Mouse (Mus musculus): Measurements from ENCODE around the gene Olfm2.
"Not testable (repeated sequence)": the region's sequence is repeated elsewhere in the genome, so short reads cannot be mapped to it uniquely, and the experiment has no call there.

Gene Olfm2

GRCm38 (mm10) chr9:20653859-20654258 lies 92.3 kb downstream of the Olfm2 start:
- DNase-seq (ENCODE audit: low read depth, low spot score) = no peak

- DNase-seq (ENCODE audit: low read depth, low spot score) = no peak
Observed at GRCm38 (mm10) chr9:20652260-20652658, 93.9 kb downstream of the Olfm2 start.

DNA sequence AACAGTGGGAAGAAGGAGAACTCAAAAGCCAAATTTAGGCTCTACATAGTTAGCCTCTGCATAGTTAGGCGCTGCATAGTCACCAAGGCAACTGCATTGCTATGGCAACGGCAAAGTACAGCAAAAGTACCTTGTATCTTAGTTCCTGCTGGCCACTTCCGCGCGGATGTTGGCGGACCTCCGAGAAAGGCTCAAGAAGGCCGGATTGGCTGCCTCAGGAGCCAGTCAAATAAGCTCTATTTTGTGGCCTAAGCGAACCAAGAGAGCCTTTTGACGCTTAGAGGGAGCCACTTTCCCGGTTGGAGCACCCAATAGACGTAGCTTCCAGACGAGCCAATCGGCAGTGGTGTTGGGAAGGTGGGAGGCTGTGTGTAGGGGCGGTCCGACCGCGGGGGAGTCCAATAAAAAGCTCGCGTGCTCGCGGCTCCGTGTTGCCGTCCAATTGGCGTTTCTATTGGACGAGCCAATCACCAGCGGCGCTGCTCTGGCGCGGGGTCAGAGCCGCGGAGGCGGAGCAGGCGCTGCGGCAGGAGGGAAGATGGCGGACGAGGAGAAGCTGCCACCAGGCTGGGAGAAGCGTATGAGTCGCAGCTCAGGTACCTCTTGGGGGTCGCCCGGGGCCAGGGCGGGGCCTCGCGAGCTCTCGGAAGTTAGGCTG lies 94.4 kb downstream of the Olfm2 start, which contains the start of gene Pin1:
Gene Pin1 (plus strand): TSS at position 494 of the 658 bp plus-strand sequence.
- peak; percentile 100 for DNase-seq (ENCODE audit: low read depth, low spot score)

DNA sequence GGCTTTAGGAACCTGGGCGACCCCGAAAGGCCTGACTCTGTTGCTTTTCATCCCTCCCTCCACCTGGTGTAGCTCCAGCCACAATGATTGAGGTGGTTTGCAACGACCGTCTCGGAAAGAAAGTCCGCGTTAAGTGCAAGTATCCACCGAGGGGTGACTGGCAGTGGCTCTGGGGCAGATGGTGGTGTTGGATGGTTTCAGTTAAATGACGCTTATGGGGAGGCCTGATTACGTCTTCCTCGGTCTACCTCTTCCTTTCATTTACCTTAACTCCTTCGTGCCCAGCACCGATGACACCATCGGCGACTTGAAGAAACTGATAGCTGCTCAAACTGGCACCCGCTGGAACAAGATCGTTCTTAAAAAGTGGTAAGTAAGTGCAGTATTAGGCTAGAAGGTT lies 101.0 kb downstream of the Olfm2 start:
- DNase-seq (ENCODE audit: low read depth, low spot score) = peak; percentile 85

- DNase-seq (ENCODE audit: low read depth, low spot score) = peak; percentile 90
Observed at GRCm38 (mm10) chr9:20644360-20645081, 101.6 kb downstream of the Olfm2 start, which contains the start of gene Fbxl12. Gene Fbxl12 (minus strand): TSS chr9:20644767.

DNA sequence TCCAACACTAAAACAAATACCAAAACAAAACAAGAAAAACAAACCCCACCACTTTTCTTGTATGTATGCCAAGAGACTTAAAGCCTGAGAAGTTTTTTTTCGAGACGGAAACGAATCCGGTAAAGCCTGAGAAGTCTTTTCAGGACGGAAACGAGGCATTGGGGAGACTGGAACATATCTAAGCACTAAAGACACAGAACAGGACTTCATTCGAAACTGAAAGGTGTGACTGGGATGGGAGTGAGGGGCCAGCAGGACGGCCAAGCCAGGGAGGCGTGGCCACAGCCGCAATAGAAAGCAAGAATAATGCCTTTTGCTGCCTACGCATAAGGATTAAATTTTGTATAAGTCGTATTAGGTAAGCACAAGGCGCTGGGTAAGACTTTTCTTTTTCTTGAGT lies 102.4 kb downstream of the Olfm2 start:
- peak; percentile 54 for DNase-seq (ENCODE audit: low read depth, low spot score)

GRCm38 (mm10) chr9:20642896-20643466 lies 103.2 kb downstream of the Olfm2 start:
- peak; percentile 93 for DNase-seq (ENCODE audit: low read depth, low spot score)

GRCm38 (mm10) chr9:20642101-20642895 lies 103.9 kb downstream of the Olfm2 start, which contains the start of gene Ubl5:
Gene Ubl5 (plus strand): TSS chr9:20642878.
- DNase-seq (ENCODE audit: low read depth, low spot score) = peak; percentile 73

GRCm38 (mm10) chr9:20641501-20641900 lies 104.6 kb downstream of the Olfm2 start:
- DNase-seq (ENCODE audit: low read depth, low spot score) = no peak

DNA sequence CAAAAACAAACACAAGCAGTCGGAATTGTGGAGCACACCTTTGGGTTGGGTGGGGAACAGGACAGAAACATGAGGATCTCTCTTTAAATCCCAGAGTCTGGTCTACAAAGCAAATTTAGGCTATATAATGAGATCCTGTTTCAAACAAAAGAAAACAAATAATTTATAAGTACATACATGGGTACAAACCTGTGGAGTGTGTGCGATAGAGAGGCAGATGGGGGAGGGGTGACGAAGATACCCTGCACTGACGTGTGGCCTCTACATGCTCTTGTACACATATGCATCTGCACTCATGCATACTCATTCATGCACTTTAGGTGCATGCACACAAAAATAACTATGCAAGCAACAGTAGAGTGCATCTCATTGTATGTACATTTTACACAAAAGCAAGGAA lies 106.7 kb downstream of the Olfm2 start:
- DNase-seq (ENCODE audit: low read depth, low spot score) = no peak

- DNase-seq (ENCODE audit: low read depth, low spot score) = no peak
Observed at GRCm38 (mm10) chr9:20638552-20638951, 107.6 kb downstream of the Olfm2 start.

- DNase-seq (ENCODE audit: low read depth, low spot score) = no peak
Observed at GRCm38 (mm10) chr9:20636790-20637189, 109.4 kb downstream of the Olfm2 start.

DNA sequence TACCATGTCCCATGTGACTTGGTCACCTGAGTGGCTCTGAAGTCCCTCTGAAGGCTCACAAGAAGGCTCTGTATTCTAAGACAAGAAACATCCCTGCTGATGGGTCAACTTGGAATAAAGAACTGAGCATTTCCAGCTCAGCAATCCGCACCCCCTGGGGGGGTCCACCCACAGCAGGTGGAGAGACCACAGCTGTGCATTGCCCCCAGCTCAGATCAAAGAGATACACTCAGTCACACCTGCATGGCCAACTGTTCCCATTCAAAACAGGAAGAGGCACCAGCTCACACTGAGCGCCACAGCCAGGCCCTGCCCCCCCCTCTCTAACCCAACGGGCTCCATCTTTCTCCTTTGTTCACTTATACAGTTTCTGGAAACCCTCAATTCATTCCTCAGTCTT lies 109.9 kb downstream of the Olfm2 start:
- peak; percentile 34 for DNase-seq (ENCODE audit: low read depth, low spot score)

GRCm38 (mm10) chr9:20635676-20636075 lies 110.5 kb downstream of the Olfm2 start:
- not testable (repeated sequence) for DNase-seq (ENCODE audit: low read depth, low spot score)

- no peak for DNase-seq (ENCODE audit: low read depth, low spot score)
Observed at GRCm38 (mm10) chr9:20631332-20631731, 114.8 kb downstream of the Olfm2 start.

Measured in CD4-positive helper T cell, adult 2 months (primary cell).